In the genomic region with DNA sequence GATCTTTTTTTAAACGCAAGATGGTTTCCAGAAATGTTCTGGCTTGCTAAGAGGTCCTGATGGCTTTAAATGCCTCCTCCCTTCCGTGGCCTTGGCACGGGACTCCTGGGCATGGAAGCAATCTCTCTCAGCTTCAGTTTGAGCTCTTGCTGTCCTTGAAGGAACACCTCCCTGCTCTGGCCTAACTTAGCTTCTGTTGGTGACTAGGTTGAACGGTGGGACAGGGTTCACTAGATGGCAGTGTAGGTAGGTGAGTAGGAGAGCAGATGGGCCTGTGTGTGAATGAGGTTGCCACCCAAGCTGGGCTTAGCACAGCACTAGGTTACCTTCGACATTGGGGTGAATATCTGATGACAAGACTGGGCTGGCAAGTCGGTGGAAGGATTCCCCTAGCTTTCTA, we compare ENCODE assay signal across 8 mouse cellular contexts. TPM values are rescaled to one million over a fixed set of nuclear protein-coding genes. Genes with fewer than 3 reads are reported as not detected.
DNase-seq lines count a peak whose midpoint lies in the region; ATAC-seq and TF ChIP-seq lines count a peak whose summit lies in the region.

No protein-coding gene starts in this region.

- 52% methylated on average over 6 of the region's 6 CpGs for WGBS in liver, embryonic 12.5 days (ENCODE audit: insufficient replicate concordance)
- WGBS in liver, embryonic 11.5 days, result 62% methylated on average over 6 of the region's 6 CpGs
- WGBS in bone marrow, adult 2 months, result 51% methylated on average over 6 of the region's 6 CpGs
- 63% methylated on average over 6 of the region's 6 CpGs for WGBS in stomach, postnatal 0 days

- no peaks in the 10 kb centered on the region for H3K9me3 ChIP-seq in liver, embryonic 12.5 days (replicated peaks)
- no peaks in the 10 kb centered on the region for H3K9me3 ChIP-seq in liver, embryonic 11.5 days (ENCODE audit: control insufficient read depth, low read length)
- H3K9me3 ChIP-seq in stomach, postnatal 0 days (ENCODE audit: control insufficient read depth, low read length), result no peaks in the 10 kb centered on the region

- H3K4me2 ChIP-seq in liver, embryonic 12.5 days, result no peak overlapping the region
- no peak overlapping the region for H3K4me2 ChIP-seq in liver, embryonic 11.5 days
- H3K4me2 ChIP-seq in stomach, postnatal 0 days (replicated peaks; ENCODE audit: low read depth), result no peak overlapping the region

- intact Hi-C loops in heart, postnatal 10 days (cut with DNase I), result loop anchor here (2.0 to 5.0 kb wide), 4 partner anchors 77 to 281 kb away; partner anchors contain the start of gene Maz

- no peak for TF ChIP-seq EP300 in stomach, postnatal 0 days (optimal IDR thresholded peaks at IDR 0.05)

- no peak overlapping the region; the same call in 1 of the 2 replicates for H3K9ac ChIP-seq in liver, embryonic 12.5 days
- no peak overlapping the region for H3K9ac ChIP-seq in liver, embryonic 11.5 days (ENCODE audit: low read depth, low read length)
- H3K9ac ChIP-seq in stomach, postnatal 0 days (ENCODE audit: low read length), result no peak overlapping the region

- H3K4me3 ChIP-seq in liver, embryonic 12.5 days, result no peak overlapping the region
- H3K4me3 ChIP-seq in liver, embryonic 11.5 days (ENCODE audit: low read depth, low read length), result no peak overlapping the region
- H3K4me3 ChIP-seq in bone marrow, adult 2 months (replicated peaks; ENCODE audit: control insufficient read depth, low read depth, low read length), result no peak overlapping the region
- H3K4me3 ChIP-seq in stomach, postnatal 0 days (ENCODE audit: low read depth, low read length), result no peak overlapping the region

- 0 out of 2 replicates have a peak, but pooled peaks have one; percentile 40 for ATAC-seq in liver, embryonic 12.5 days
- ATAC-seq in liver, embryonic 11.5 days (replicated peaks; ENCODE audit: low FRiP score), result no peak
- no peak for ATAC-seq in stomach, postnatal 0 days (ENCODE audit: low FRiP score, low TSS enrichment)

- TF ChIP-seq POLR2A in bone marrow, adult 2 months (IDR thresholded peaks at IDR 0.05; ENCODE audit: borderline replicate concordance, control insufficient read depth, low read depth, low read length), result no peak

- DNase-seq in liver, embryonic 11.5 days (ENCODE audit: low spot score), result no peak
- DNase-seq in induced T-regulatory cell, adult 2 months (ENCODE audit: low read depth), result peak; percentile 73
- no peak for DNase-seq in stomach, postnatal 0 days (ENCODE audit: low spot score)
- no peak for DNase-seq in right cerebral cortex, postnatal 36 days (ENCODE audit: low spot score in 2 of 2)
- no peak for DNase-seq in embryo, embryonic 10.5 days (ENCODE audit: low spot score)
- no peak for DNase-seq in heart, postnatal 10 days

- H3K27me3 ChIP-seq in liver, embryonic 12.5 days (replicated peaks), result peaks cover 3% of the 10 kb centered on the region; the same call in 1 of the 2 replicates
- no peaks in the 10 kb centered on the region for H3K27me3 ChIP-seq in liver, embryonic 11.5 days (replicated peaks; ENCODE audit: control insufficient read depth, insufficient read depth, low read length)
- no peaks in the 10 kb centered on the region for H3K27me3 ChIP-seq in stomach, postnatal 0 days (ENCODE audit: control insufficient read depth, insufficient read depth, low read length)

- peaks cover 27% of the 10 kb centered on the region for H3K4me1 ChIP-seq in liver, embryonic 12.5 days
- H3K4me1 ChIP-seq in liver, embryonic 11.5 days (replicated peaks; ENCODE audit: control insufficient read depth, insufficient read depth, low read length), result 0 out of 2 replicates have a peak, but pooled peaks cover 8% of the 10 kb centered on the region
- H3K4me1 ChIP-seq in bone marrow, adult 2 months (ENCODE audit: control insufficient read depth, insufficient read depth, low read length), result peaks cover 3% of the 10 kb centered on the region; the same call in 1 of the 2 replicates
- no peaks in the 10 kb centered on the region for H3K4me1 ChIP-seq in stomach, postnatal 0 days (replicated peaks; ENCODE audit: control insufficient read depth, insufficient read depth)

- TF ChIP-seq CTCF in bone marrow, adult 2 months (IDR thresholded peaks at IDR 0.05; ENCODE audit: control insufficient read depth, insufficient read depth, low read length), result peak; percentile 57; the same call in 1 of the 2 replicates
- TF ChIP-seq CTCF in stomach, postnatal 0 days (IDR thresholded peaks at IDR 0.05; ENCODE audit: low read depth), result peak; percentile 24; the same call in 1 of the 2 replicates

- no peak overlapping the region for H3K27ac ChIP-seq in liver, embryonic 12.5 days
- H3K27ac ChIP-seq in liver, embryonic 11.5 days (ENCODE audit: low read depth, low read length), result no peak overlapping the region
- H3K27ac ChIP-seq in bone marrow, adult 2 months (ENCODE audit: control insufficient read depth, insufficient read depth, low read depth, low read length, poor library complexity), result no peak overlapping the region
- no peak overlapping the region for H3K27ac ChIP-seq in stomach, postnatal 0 days (replicated peaks)

- H3K36me3 ChIP-seq in liver, embryonic 12.5 days, result no peaks in the 10 kb centered on the region; the same call in 1 of the 2 replicates
- H3K36me3 ChIP-seq in liver, embryonic 11.5 days (ENCODE audit: control insufficient read depth, insufficient read depth, low read length), result no peaks in the 10 kb centered on the region
- no peaks in the 10 kb centered on the region for H3K36me3 ChIP-seq in stomach, postnatal 0 days (ENCODE audit: control insufficient read depth, insufficient read depth, low read length)

RNA-seq across cellular contexts. Expression of gene AI467606, which starts 12.8 kb away (rescaled TPM):
- polyA plus RNA-seq in liver, embryonic 12.5 days (2016; fragmentation: Nextera tagmentation; extraction: Ambion mirVana), result 8.3 and 8.5 TPM in 2 replicates
- polyA plus RNA-seq in liver, embryonic 11.5 days (2014; fragmentation: Nextera tagmentation; extraction: Ambion mirVana), result 12.3 and 13.7 TPM in 2 replicates
- 13.6 and 36.8 TPM in 2 replicates for polyA plus RNA-seq in bone marrow, adult 2 months (2011; ENCODE audit: insufficient read depth, insufficient read length, low replicate concordance, missing spikeins)
- polyA plus RNA-seq in stomach, postnatal 0 days (2015; fragmentation: Nextera tagmentation; extraction: Ambion mirVana), result 4.0 and 4.1 TPM in 2 replicates
- 1 to 10 TPM in 1 of 2 experiments, under 1 TPM in 1; 0.94 to 1.5 TPM for total RNA-seq in heart, postnatal 10 days (2021)

RNA-seq across cellular contexts. Expression of gene Zg16, which starts 16.8 kb away (rescaled TPM):
- polyA plus RNA-seq in liver, embryonic 12.5 days (2016; fragmentation: Nextera tagmentation; extraction: Ambion mirVana), result not detected in 2 replicates
- polyA plus RNA-seq in liver, embryonic 11.5 days (2014; fragmentation: Nextera tagmentation; extraction: Ambion mirVana), result not detected in 2 replicates
- 3.1 TPM in 1 of 2 replicates, not detected in the other for polyA plus RNA-seq in bone marrow, adult 2 months (2011; ENCODE audit: insufficient read depth, insufficient read length, low replicate concordance, missing spikeins)
- polyA plus RNA-seq in stomach, postnatal 0 days (2015; fragmentation: Nextera tagmentation; extraction: Ambion mirVana), result 1.8 and 2.0 TPM in 2 replicates
- not detected for total RNA-seq in heart, postnatal 10 days (2021)

RNA-seq across cellular contexts. Expression of gene Qprt, which starts 18.1 kb away (rescaled TPM):
- 36.5 and 40.3 TPM in 2 replicates for polyA plus RNA-seq in liver, embryonic 12.5 days (2016; fragmentation: Nextera tagmentation; extraction: Ambion mirVana)
- polyA plus RNA-seq in liver, embryonic 11.5 days (2014; fragmentation: Nextera tagmentation; extraction: Ambion mirVana), result 43.8 and 44.2 TPM in 2 replicates
- polyA plus RNA-seq in bone marrow, adult 2 months (2011; ENCODE audit: insufficient read depth, insufficient read length, low replicate concordance, missing spikeins), result 1.4 and 10.6 TPM in 2 replicates
- 0.89 and 1.4 TPM in 2 replicates for polyA plus RNA-seq in stomach, postnatal 0 days (2015; fragmentation: Nextera tagmentation; extraction: Ambion mirVana)
- total RNA-seq in heart, postnatal 10 days (2021), result under 1 TPM in 1 of 2 experiments, not detected in 1; 0.29 TPM

RNA-seq across cellular contexts. Expression of gene Spn, which starts 33.7 kb away (rescaled TPM):
- polyA plus RNA-seq in liver, embryonic 12.5 days (2016; fragmentation: Nextera tagmentation; extraction: Ambion mirVana), result 7.3 and 7.4 TPM in 2 replicates
- 12.7 and 14.4 TPM in 2 replicates for polyA plus RNA-seq in liver, embryonic 11.5 days (2014; fragmentation: Nextera tagmentation; extraction: Ambion mirVana)
- 29.7 and 49.2 TPM in 2 replicates for polyA plus RNA-seq in bone marrow, adult 2 months (2011; ENCODE audit: insufficient read depth, insufficient read length, low replicate concordance, missing spikeins)
- polyA plus RNA-seq in stomach, postnatal 0 days (2015; fragmentation: Nextera tagmentation; extraction: Ambion mirVana), result 0.21 and 0.22 TPM in 2 replicates
- under 1 TPM; 0.72 to 0.84 TPM for total RNA-seq in heart, postnatal 10 days (2021)
